Mouse (Mus musculus): ENCODE results near the gene Ccnl1. TPM values are rescaled to one million over a fixed set of nuclear protein-coding genes. Genes with fewer than 3 reads are reported as not detected.
A peak's percentile ranks its signal among the peaks of the same experiment; 100 is the strongest.

Gene Ccnl1
- total RNA-seq (2014; rRNA removed) (38.7 and 60.3 TPM in 2 replicates), polyA plus RNA-seq (2015; fragmentation: Nextera tagmentation; extraction: Ambion mirVana) (52.2 and 58.4 TPM in 2 replicates)

- Histone ChIP-seq H3K27ac (ENCODE audit: low read depth, low read length) (peak within 1 kb of the TSS; percentile 100), H3K9me3 (ENCODE audit: low read length) (no peaks in the 10 kb centered on the region), H3K9ac (replicated peaks; ENCODE audit: low read length, poor library complexity, severe bottlenecking) (peak within 1 kb of the TSS; percentile 100), H3K4me2 (ENCODE audit: low read depth, low read length, poor library complexity, severe bottlenecking) (peak within 1 kb of the TSS; percentile 73), H3K27me3 (ENCODE audit: insufficient read depth, low read length) (no peaks in the 10 kb centered on the region), H3K36me3 (ENCODE audit: insufficient read depth, low read length) (peaks cover 7% of the 10 kb centered on the region; the same call in 1 of the 2 replicates), H3K4me3 (ENCODE audit: low read depth, low read length) (peak within 1 kb of the TSS; percentile 99), H3K4me1 (ENCODE audit: insufficient read depth, low read length) (peaks cover 14% of the 10 kb centered on the region; the same call in 1 of the 2 replicates)
- ATAC-seq (ENCODE audit: low FRiP score) (peak; percentile 98), DNase-seq (ENCODE audit: low spot score) (peak; percentile 96)
- TF ChIP-seq CTCF (IDR thresholded peaks at IDR 0.05), result no peak
- under 1% methylated on average over 57 of the region's 70 CpGs for WGBS
Measured at GRCm38 (mm10) chr3:65958102-65958839, at the start of gene Ccnl1. Gene Ccnl1, minus strand, starts transcription at chr3:65958249.

- no peak overlapping the region for H3K4me2 ChIP-seq (ENCODE audit: low read depth, low read length, poor library complexity, severe bottlenecking)
- H3K36me3 ChIP-seq (ENCODE audit: insufficient read depth, low read length), result no peaks in the 10 kb centered on the region
- H3K9me3 ChIP-seq (ENCODE audit: low read length), result no peaks in the 10 kb centered on the region
- H3K9ac ChIP-seq (replicated peaks; ENCODE audit: low read length, poor library complexity, severe bottlenecking), result no peak overlapping the region
- H3K27ac ChIP-seq (ENCODE audit: low read depth, low read length), result no peak overlapping the region
- no peak for ATAC-seq (ENCODE audit: low FRiP score)
- no peak for TF ChIP-seq CTCF (IDR thresholded peaks at IDR 0.05)
- H3K4me1 ChIP-seq (ENCODE audit: insufficient read depth, low read length), result no peaks in the 10 kb centered on the region
- 85% methylated on average over 4 of the region's 4 CpGs for WGBS
- no peak for DNase-seq (ENCODE audit: low spot score)
- no peaks in the 10 kb centered on the region; the same call in 1 of the 2 replicates for H3K27me3 ChIP-seq (ENCODE audit: insufficient read depth, low read length)
- no peak overlapping the region for H3K4me3 ChIP-seq (ENCODE audit: low read depth, low read length)
Measured at GRCm38 (mm10) chr3:66004989-66005388, 46.9 kb upstream of the Ccnl1 start.

- WGBS, result 60% methylated on average over 7 of the region's 7 CpGs
Measured at GRCm38 (mm10) chr3:66004220-66004951, 46.3 kb upstream of the Ccnl1 start.

GRCm38 (mm10) chr3:66000400-66000799 is 42.4 kb upstream of the Ccnl1 start:
- WGBS, result 91% methylated on average over 2 of the region's 2 CpGs

More at GRCm38 (mm10) chr3:66004220-66004951, 46.3 kb upstream of the Ccnl1 start:
- Histone ChIP-seq H3K4me3 (ENCODE audit: low read depth, low read length) (no peak overlapping the region), H3K36me3 (ENCODE audit: insufficient read depth, low read length) (no peaks in the 10 kb centered on the region), H3K4me1 (ENCODE audit: insufficient read depth, low read length) (no peaks in the 10 kb centered on the region), H3K27me3 (ENCODE audit: insufficient read depth, low read length) (no peaks in the 10 kb centered on the region; the same call in 1 of the 2 replicates), H3K9ac (replicated peaks; ENCODE audit: low read length, poor library complexity, severe bottlenecking) (no peak overlapping the region), H3K4me2 (ENCODE audit: low read depth, low read length, poor library complexity, severe bottlenecking) (no peak overlapping the region), H3K9me3 (ENCODE audit: low read length) (no peaks in the 10 kb centered on the region), H3K27ac (ENCODE audit: low read depth, low read length) (no peak overlapping the region)
- peak; percentile 73 for TF ChIP-seq CTCF (IDR thresholded peaks at IDR 0.05)
- DNase-seq (ENCODE audit: low spot score), result peak; percentile 75
- peak; percentile 44; the same call in 1 of the 2 replicates for ATAC-seq (ENCODE audit: low FRiP score)

GRCm38 (mm10) chr3:65997360-65998008 is 39.4 kb upstream of the Ccnl1 start:
- H3K9me3 ChIP-seq (ENCODE audit: low read length), result no peaks in the 10 kb centered on the region
- no peak overlapping the region for H3K4me3 ChIP-seq (ENCODE audit: low read depth, low read length)
- H3K9ac ChIP-seq (replicated peaks; ENCODE audit: low read length, poor library complexity, severe bottlenecking), result no peak overlapping the region
- 80% methylated on average over 7 of the region's 7 CpGs for WGBS
- ATAC-seq (ENCODE audit: low FRiP score), result no peak
- no peak for TF ChIP-seq CTCF (IDR thresholded peaks at IDR 0.05)
- no peaks in the 10 kb centered on the region; the same call in 1 of the 2 replicates for H3K27me3 ChIP-seq (ENCODE audit: insufficient read depth, low read length)
- no peak for DNase-seq (ENCODE audit: low spot score)
- no peaks in the 10 kb centered on the region for H3K36me3 ChIP-seq (ENCODE audit: insufficient read depth, low read length)
- H3K4me1 ChIP-seq (ENCODE audit: insufficient read depth, low read length), result no peaks in the 10 kb centered on the region
- H3K4me2 ChIP-seq (ENCODE audit: low read depth, low read length, poor library complexity, severe bottlenecking), result no peak overlapping the region
- H3K27ac ChIP-seq (ENCODE audit: low read depth, low read length), result no peak overlapping the region

More at GRCm38 (mm10) chr3:66000400-66000799, 42.4 kb upstream of the Ccnl1 start:
- H3K27ac ChIP-seq (ENCODE audit: low read depth, low read length), result no peak overlapping the region
- H3K4me1 ChIP-seq (ENCODE audit: insufficient read depth, low read length), result no peaks in the 10 kb centered on the region
- H3K9ac ChIP-seq (replicated peaks; ENCODE audit: low read length, poor library complexity, severe bottlenecking), result no peak overlapping the region
- ATAC-seq (ENCODE audit: low FRiP score) (no peak), DNase-seq (ENCODE audit: low spot score) (no peak)
- no peaks in the 10 kb centered on the region for H3K9me3 ChIP-seq (ENCODE audit: low read length)
- TF ChIP-seq CTCF (IDR thresholded peaks at IDR 0.05), result no peak
- H3K36me3 ChIP-seq (ENCODE audit: insufficient read depth, low read length), result no peaks in the 10 kb centered on the region
- H3K27me3 ChIP-seq (ENCODE audit: insufficient read depth, low read length), result no peaks in the 10 kb centered on the region; the same call in 1 of the 2 replicates
- H3K4me3 ChIP-seq (ENCODE audit: low read depth, low read length), result no peak overlapping the region
- no peak overlapping the region for H3K4me2 ChIP-seq (ENCODE audit: low read depth, low read length, poor library complexity, severe bottlenecking)
